Mouse (Mus musculus) midbrain, embryonic 16.5 days (tissue): ENCODE results near the gene Mtx1. TPM values are rescaled to one million over a fixed set of nuclear protein-coding genes. Genes with fewer than 3 reads are reported as not detected.
"Not testable (repeated sequence)": the region's sequence is repeated elsewhere in the genome, so short reads cannot be mapped to it uniquely, and the experiment has no call there.

ENCODE experiments used
- ATAC-seq: fragments of 200-750 bp; cut with Nextera tagmentation; 2 replicates; pipeline ENCODE4 v1.8.0; 2017; ENCODE audit warnings: moderate TSS enrichment
- H3K27ac ChIP-seq: fragments of 300-500 bp; sonication (generic); 2 replicates; pipeline ENCODE4 v1.5.1; 2014; ENCODE audit warnings: mild to moderate bottlenecking, low read length, mixed read lengths
- H3K27me3 ChIP-seq: fragments of 300-500 bp; sonication (generic); 2 replicates; pipeline ENCODE4 v1.6.1; 2014; ENCODE audit warnings: low read depth, low read length, mixed read lengths; ENCODE audit not compliant: control insufficient read depth, insufficient read depth
- H3K36me3 ChIP-seq: fragments of 300-500 bp; sonication (generic); 2 replicates; pipeline ENCODE4 v1.6.1; 2014; ENCODE audit warnings: mild to moderate bottlenecking, low read length, moderate library complexity, mixed read lengths; ENCODE audit not compliant: control insufficient read depth, insufficient read depth
- H3K4me1 ChIP-seq: fragments of 300-500 bp; sonication (generic); 2 replicates; pipeline ENCODE4 v1.6.1; 2014; ENCODE audit warnings: mild to moderate bottlenecking, low read length, mixed read lengths; ENCODE audit not compliant: control insufficient read depth, insufficient read depth
- H3K4me2 ChIP-seq: fragments of 300-500 bp; sonication (generic); 2 replicates; pipeline ENCODE4 v1.6.1; 2014; ENCODE audit warnings: mild to moderate bottlenecking, low read length, mixed read lengths
- H3K4me3 ChIP-seq: fragments of 300-500 bp; sonication (generic); 2 replicates; pipeline ENCODE4 v1.5.1; 2014; ENCODE audit warnings: low read depth, mild to moderate bottlenecking, low read length, moderate library complexity, mixed read lengths
- H3K9ac ChIP-seq: fragments of 300-500 bp; sonication (generic); 2 replicates; pipeline ENCODE4 v1.6.1; 2014; ENCODE audit warnings: low read depth, low read length, mixed read lengths
- H3K9me3 ChIP-seq: fragments of 300-500 bp; sonication (generic); replicated peaks from 2 replicates; pipeline ENCODE4 v1.6.1; 2014; ENCODE audit warnings: mild to moderate bottlenecking, low read length, mixed read lengths; ENCODE audit not compliant: control insufficient read depth, poor library complexity, severe bottlenecking
- WGBS: fragments of 180-500 bp; shearing (Covaris S2); extraction: QIAGEN DNeasy Blood & Tissue Kit; methylation state at CpG from one replicate; pipeline ENCODE4 v1.1.7; 2014; 5-methylcytosine and 5-hydroxymethylcytosine counted together
- polyA plus RNA-seq: library from polyadenylated mRNA; unstranded; fragments of >200 nt; fragmentation: Nextera tagmentation; extraction: Ambion mirVana; gene quantifications from 2 replicates; pipeline ENCODE4 v1.2.1, GENCODE M21; 2015

The Mtx1 gene
- polyA plus RNA-seq, 1 experiment from 2014 or later: 150 TPM

DNA sequence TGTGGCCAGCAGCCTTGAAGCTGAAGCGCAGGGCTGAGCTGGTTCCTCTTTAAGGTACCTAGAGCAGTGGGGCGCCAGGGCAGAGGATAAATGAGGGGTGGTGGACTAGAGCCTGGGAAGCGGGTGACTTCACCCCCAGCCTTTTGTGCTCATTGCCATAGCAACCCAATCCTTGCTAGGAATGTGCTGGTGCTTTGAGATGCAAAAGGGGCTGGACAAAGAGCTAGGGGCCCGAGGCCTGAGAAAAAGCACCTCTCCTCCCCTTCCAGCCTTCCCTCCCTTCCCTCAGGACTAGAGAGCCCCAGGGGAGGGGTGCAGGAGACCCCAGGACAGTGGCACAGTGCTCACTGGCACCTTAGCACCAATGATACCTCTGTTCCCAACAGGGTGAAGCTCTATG is 970 bp downstream of the Mtx1 start:
- H3K4me2 ChIP-seq: peak overlapping the region; percentile 78
- H3K4me3 ChIP-seq: peak overlapping the region; percentile 43
- H3K27ac ChIP-seq: peak overlapping the region; percentile 90
- H3K36me3 ChIP-seq: no peaks in the 10 kb centered on the region
- ATAC-seq: peak; percentile 52
- 7% methylated on average over 4 of the region's 4 CpGs for WGBS
- H3K27me3 ChIP-seq: no peaks in the 10 kb centered on the region
- peaks cover 47% of the 10 kb centered on the region for H3K4me1 ChIP-seq
- H3K9ac ChIP-seq: peak overlapping the region; percentile 69
- H3K9me3 ChIP-seq: no peaks in the 10 kb centered on the region

DNA sequence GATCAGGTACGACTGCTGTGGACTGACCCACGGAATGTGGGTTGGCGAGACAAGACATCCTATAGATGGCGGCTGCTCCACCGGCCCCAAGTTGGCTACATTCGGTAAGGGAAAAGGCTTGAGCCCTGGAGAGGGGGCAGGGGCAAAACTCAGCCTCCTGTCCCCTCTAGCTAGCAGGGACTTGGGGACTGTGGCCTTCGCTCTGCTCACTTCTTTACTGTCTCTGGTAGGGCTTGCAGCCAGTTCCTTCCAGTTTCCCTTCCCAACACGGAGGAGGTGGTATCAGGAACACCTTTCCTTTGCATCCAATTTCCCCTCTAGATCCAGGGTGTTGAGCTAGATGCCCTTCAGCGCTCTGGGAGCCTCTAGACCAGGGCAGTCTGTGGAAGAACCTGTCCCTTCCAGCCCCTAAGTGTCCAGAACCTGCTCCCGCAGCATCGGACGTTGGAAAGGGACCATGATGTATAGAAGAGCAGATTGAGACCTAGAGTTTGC is 1.5 kb downstream of the Mtx1 start:
- Histone ChIP-seq H3K4me2 (peak overlapping the region; percentile 78), H3K4me1 (peaks cover 47% of the 10 kb centered on the region)
- WGBS: 12% methylated on average over 12 of the region's 12 CpGs

DNA sequence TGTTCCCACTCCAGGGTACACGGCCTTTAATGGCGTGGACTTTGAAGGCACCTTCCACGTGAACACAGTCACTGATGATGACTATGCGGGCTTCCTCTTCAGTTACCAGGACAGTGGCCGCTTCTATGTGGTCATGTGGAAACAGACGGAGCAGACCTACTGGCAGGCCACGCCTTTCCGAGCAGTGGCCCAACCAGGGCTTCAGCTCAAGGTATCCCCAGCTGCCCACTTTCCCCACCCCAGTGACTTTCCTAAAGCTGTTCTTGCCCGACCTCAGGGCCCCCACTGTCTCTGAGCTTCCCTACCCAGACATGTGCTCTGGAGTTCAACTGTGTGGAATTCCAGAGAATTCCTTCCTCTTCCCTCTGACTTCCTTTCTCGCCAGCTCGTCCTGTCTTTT is 2.1 kb downstream of the Mtx1 start:
- Histone ChIP-seq H3K27ac (peak overlapping the region; percentile 90), H3K36me3 (no peaks in the 10 kb centered on the region), H3K4me3 (peak overlapping the region; percentile 43), H3K9ac (peak overlapping the region; percentile 69), H3K9me3 (no peaks in the 10 kb centered on the region), H3K27me3 (no peaks in the 10 kb centered on the region), H3K4me1 (peaks cover 47% of the 10 kb centered on the region), H3K4me2 (peak overlapping the region; percentile 78)
- 20% methylated on average over 11 of the region's 11 CpGs for WGBS
- no peak for ATAC-seq

More for the DNA sequence above, 1.5 kb downstream of the Mtx1 start:
- Histone ChIP-seq H3K9ac (peak overlapping the region; percentile 69), H3K27me3 (no peaks in the 10 kb centered on the region), H3K9me3 (no peaks in the 10 kb centered on the region), H3K27ac (peak overlapping the region; percentile 90), H3K36me3 (no peaks in the 10 kb centered on the region), H3K4me3 (peak overlapping the region; percentile 43)
- no peak for ATAC-seq

DNA sequence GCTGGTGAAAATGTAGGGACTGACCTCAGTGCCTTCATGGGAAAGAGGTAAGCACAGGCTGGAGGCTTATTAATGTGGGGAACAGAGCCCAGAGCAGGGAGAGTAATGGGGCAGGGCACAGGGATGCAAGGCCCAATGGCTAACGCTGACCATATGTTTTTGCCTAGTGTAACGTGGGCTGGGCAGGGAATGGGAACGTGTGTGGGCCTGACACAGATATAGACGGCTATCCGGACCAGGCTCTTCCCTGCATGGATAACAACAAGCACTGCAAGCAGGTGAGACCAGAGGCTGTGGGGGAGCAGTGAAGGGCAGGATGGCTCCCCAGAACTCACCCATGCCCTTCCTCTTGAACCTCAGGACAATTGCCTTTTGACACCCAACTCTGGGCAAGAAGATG is 5.7 kb downstream of the Mtx1 start:
- ATAC-seq: no peak
- no peaks in the 10 kb centered on the region for H3K36me3 ChIP-seq
- no peaks in the 10 kb centered on the region for H3K27me3 ChIP-seq
- no peak overlapping the region for H3K27ac ChIP-seq
- WGBS: 55% methylated on average over 5 of the region's 5 CpGs
- H3K4me3 ChIP-seq: no peak overlapping the region
- no peak overlapping the region for H3K4me2 ChIP-seq
- no peak overlapping the region for H3K9ac ChIP-seq
- H3K9me3 ChIP-seq: no peaks in the 10 kb centered on the region
- peaks cover 30% of the 10 kb centered on the region for H3K4me1 ChIP-seq

DNA sequence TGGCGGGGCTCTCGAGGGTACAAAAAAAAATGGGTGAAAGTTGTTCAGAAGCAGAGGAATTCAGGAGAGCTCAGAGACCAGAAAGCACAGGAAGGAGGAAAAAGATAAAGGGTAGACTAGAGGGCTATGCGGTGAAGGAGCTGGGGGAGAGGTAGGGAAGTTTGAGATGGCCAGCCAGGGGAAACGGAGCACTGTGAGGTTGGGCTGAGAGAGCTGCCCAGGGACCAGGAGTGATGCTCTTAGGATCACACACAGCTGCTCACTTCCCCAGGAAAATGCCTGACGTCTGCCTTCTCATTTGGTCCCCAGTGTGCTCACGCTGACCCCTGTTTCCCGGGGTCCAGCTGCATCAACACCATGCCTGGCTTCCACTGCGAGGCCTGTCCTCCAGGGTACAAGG is 7.3 kb downstream of the Mtx1 start:
- ATAC-seq: no peak
- H3K27me3 ChIP-seq: no peaks in the 10 kb centered on the region
- H3K4me1 ChIP-seq: peaks cover 26% of the 10 kb centered on the region
- no peak overlapping the region for H3K4me3 ChIP-seq
- H3K9me3 ChIP-seq: no peaks in the 10 kb centered on the region
- 46% methylated on average over 8 of the region's 8 CpGs for WGBS
- H3K9ac ChIP-seq: no peak overlapping the region
- no peak overlapping the region for H3K4me2 ChIP-seq
- H3K27ac ChIP-seq: no peak overlapping the region
- H3K36me3 ChIP-seq: no peaks in the 10 kb centered on the region

DNA sequence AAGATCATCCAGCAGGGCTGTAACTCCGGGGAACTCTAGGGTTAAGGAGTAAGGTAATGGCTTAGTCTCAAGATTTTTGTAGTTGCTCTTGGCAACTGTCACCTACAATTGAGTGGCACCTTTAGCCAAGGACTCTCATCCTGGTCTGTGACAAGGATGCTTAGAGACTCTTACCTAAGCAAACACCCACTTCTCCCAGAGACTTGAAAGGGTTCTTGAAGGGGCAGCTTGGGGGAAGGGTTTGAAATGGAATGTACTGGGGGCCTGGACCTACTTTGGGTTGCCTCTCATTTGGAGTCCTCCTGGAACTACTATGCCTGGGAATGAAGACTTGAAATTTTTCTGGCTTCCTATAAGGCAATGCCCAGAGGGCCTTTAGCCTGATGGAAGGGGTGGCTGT is 8.6 kb downstream of the Mtx1 start:
- WGBS: 66% methylated on average over 1 of the region's 1 CpGs
- no peaks in the 10 kb centered on the region for H3K27me3 ChIP-seq
- H3K9me3 ChIP-seq: no peaks in the 10 kb centered on the region
- H3K4me3 ChIP-seq: no peak overlapping the region
- no peak overlapping the region for H3K9ac ChIP-seq
- H3K4me2 ChIP-seq: no peak overlapping the region
- H3K27ac ChIP-seq: no peak overlapping the region
- no peak for ATAC-seq
- peaks cover 14% of the 10 kb centered on the region for H3K4me1 ChIP-seq
- no peaks in the 10 kb centered on the region for H3K36me3 ChIP-seq

DNA sequence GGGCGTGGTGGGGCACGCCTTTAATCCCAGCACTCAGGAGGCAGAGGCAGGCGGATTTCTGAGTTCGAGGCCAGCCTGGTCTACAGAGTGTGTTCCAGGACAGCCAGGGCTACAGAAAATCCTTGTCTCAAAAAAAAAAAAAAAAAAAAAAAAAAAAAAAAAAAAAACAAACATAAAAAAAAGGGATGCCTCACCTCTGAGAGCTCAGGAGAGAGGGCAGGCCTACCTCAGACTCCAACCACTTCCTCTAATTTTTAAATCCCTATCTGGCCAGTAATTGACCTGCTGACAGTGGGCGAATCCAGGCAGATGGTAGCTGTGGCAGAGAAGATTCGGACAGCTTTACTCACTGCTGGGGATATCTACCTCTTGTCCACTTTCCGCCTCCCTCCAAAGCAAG is 10.5 kb downstream of the Mtx1 start:
- Histone ChIP-seq H3K27ac (0 out of 2 replicates have a peak overlapping the region, but pooled peaks have one; percentile 98), H3K9ac (0 out of 2 replicates have a peak overlapping the region, but pooled peaks have one; percentile 7), H3K4me1 (peaks cover 21% of the 10 kb centered on the region)
- H3K27me3 ChIP-seq, H3K9me3 ChIP-seq, H3K36me3 ChIP-seq, ATAC-seq, H3K4me3 ChIP-seq, H3K4me2 ChIP-seq: not testable (repeated sequence)
- WGBS: 68% methylated on average over 7 of the region's 7 CpGs

DNA sequence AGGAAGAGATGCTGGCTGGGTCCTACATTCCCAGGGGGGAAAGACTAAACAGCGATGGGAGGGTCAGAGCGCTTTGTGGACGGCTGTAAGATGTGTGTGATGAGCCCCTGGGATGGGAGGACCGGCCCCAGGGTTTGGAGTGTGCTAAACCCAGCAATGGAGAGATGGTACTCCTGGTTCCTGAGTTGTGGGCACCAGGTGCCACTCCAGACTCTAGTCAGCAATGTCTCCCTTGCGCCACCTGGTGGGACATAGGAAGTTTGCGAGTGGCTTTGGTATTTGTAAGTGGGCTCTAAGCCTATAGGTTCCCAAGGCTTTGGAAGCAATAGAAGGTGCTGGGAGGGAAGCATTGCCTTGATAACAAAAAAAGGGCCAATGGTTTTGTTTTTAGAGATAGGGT is 11.0 kb downstream of the Mtx1 start:
- WGBS: 0% methylated on average over 6 of the region's 6 CpGs
- Histone ChIP-seq H3K27ac (peak overlapping the region; percentile 98), H3K4me3 (peak overlapping the region; percentile 58), H3K4me2 (peak overlapping the region; percentile 69), H3K27me3 (no peaks in the 10 kb centered on the region), H3K4me1 (peaks cover 21% of the 10 kb centered on the region), H3K36me3 (no peaks in the 10 kb centered on the region), H3K9ac (peak overlapping the region; percentile 90), H3K9me3 (no peaks in the 10 kb centered on the region)
- ATAC-seq: peak; percentile 52

DNA sequence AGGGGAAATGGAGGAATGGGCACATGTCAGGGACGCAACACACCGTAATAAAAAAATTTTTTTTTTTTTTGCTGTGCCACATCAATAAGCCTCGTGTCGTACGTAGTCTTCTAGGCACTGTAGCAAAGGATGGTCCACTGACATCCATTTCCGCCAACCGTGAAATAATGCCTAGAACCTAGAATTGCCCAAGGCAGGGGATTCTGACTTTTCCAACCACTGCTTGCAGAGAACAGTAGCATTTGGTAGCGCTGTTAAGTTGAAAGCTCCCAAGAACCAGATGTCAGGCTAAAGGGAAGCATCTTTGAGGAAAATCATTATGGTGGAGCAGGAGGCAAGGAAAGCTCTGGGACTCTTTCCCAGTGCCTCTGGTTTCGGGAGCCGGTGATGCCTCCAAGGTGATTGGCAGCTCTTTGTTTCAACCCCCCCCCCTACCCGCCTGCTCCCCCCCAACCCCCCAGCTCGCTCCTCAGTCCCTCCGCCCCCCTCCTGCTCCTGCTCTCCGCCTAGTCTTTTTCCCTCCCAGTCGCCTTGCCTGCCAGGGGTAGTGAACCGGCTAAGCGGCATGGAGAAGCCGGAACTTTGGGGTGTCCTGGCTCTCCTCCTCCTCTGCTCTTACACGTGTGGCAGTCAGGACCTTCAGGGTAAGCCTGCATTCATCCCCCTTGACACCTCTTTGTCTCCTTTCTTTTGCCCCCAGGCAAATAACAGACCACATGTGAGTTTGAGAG is 12.0 kb downstream of the Mtx1 start, which contains the start of gene Thbs3:
TSS of gene Thbs3 (plus strand) at position 500 of the 731 bp plus-strand sequence.
- Histone ChIP-seq H3K4me3 (peak within 1 kb of the TSS; percentile 58), H3K4me2 (peak within 1 kb of the TSS; percentile 69), H3K4me1 (peaks cover 21% of the 10 kb centered on the region), H3K27me3 (no peaks in the 10 kb centered on the region), H3K27ac (peak within 1 kb of the TSS; percentile 98), H3K9me3 (no peaks in the 10 kb centered on the region), H3K36me3 (0 out of 2 replicates have a peak, but pooled peaks cover 3% of the 10 kb centered on the region), H3K9ac (peak within 1 kb of the TSS; percentile 90)
- WGBS: 1% methylated on average over 16 of the region's 19 CpGs
- ATAC-seq: no peak
